Mouse (Mus musculus) heart, adult 2 months (tissue): ENCODE measurements around the gene Fam189a1. TPM values are rescaled to one million over a fixed set of nuclear protein-coding genes. Genes with fewer than 3 reads are reported as not detected.

Source experiments
- DNase-seq, 2 experiments: peaks; one replicate each; pipeline ENCODE4 v3.0.0; 2021
- H3K27ac ChIP-seq: fragments of 200-600 bp; 2 replicates; pipeline ENCODE4 v1.8.1; 2022
- H3K27me3 ChIP-seq: fragments of 200-500 bp; 2 replicates; pipeline ENCODE4 v1.6.1; 2012; ENCODE audit warnings: mild to moderate bottlenecking, low read length, inconsistent platforms, mixed read lengths; ENCODE audit not compliant: control insufficient read depth, insufficient read depth
- H3K36me3 ChIP-seq: fragments of 200-500 bp; 2 replicates; pipeline ENCODE4 v1.6.1; 2012; ENCODE audit warnings: low read length, inconsistent platforms; ENCODE audit not compliant: control insufficient read depth, insufficient read depth
- H3K4me1 ChIP-seq: fragments of 200-500 bp; 2 replicates; pipeline ENCODE4 v1.6.1; 2011; ENCODE audit warnings: low read length; ENCODE audit not compliant: control insufficient read depth, insufficient read depth
- H3K4me3 ChIP-seq: fragments of 200-600 bp; 2 replicates; pipeline ENCODE4 v1.8.1; 2022
- H3K79me2 ChIP-seq: fragments of 200-500 bp; replicated peaks from 2 replicates; pipeline ENCODE4 v1.6.1; 2012; ENCODE audit warnings: mild to moderate bottlenecking, inconsistent platforms, low read length, moderate library complexity, mixed read lengths; ENCODE audit not compliant: control insufficient read depth, insufficient read depth
- H3K9ac ChIP-seq: fragments of 200-500 bp; 2 replicates; pipeline ENCODE4 v1.6.1; 2012; ENCODE audit warnings: low read depth, mild to moderate bottlenecking, control low read depth, inconsistent platforms, low read length, mixed read lengths
- CTCF ChIP-seq: fragments of 200-600 bp; IDR thresholded peaks from 2 replicates; pipeline ENCODE4 v1.8.1; 2022; ENCODE audit warnings: antibody characterized with exemption, mild to moderate bottlenecking, moderate library complexity
- EP300 ChIP-seq: fragments of 200-500 bp; IDR thresholded peaks from 2 replicates; pipeline ENCODE4 v1.6.1; 2011; ENCODE audit warnings: low read depth, low read length, control low read depth; ENCODE audit not compliant: insufficient read depth
- POLR2A ChIP-seq: fragments of 200-500 bp; IDR thresholded peaks from 2 replicates; pipeline ENCODE4 v1.6.1; 2011; ENCODE audit warnings: mild to moderate bottlenecking, low read depth, low read length, control low read depth; ENCODE audit not compliant: insufficient read depth
- WGBS: fragments of 180-500 bp; shearing (Covaris S2); methylation state at CpG from one replicate; pipeline ENCODE4 v1.1.7; 2018; 5-methylcytosine and 5-hydroxymethylcytosine counted together
- intact Hi-C: fragments of 180-260 bp; cut with DNase I; formaldehyde crosslinking; loops from one replicate; pipeline ENCODE4 v1.15.1; 2025
- polyA plus RNA-seq: library from polyadenylated mRNA; depleted of rRNA; stranded (reverse); fragments of >200 nt; gene quantifications from 2 replicates; pipeline ENCODE4 v1.2.3, GENCODE M21; 2012
- total RNA-seq, 2 experiments: library from RNA; stranded (reverse); gene quantifications; 2 replicates each; pipeline ENCODE4 v1.2.3; 2021

Gene Fam189a1
- total and polyA plus RNA-seq, 3 experiments, result 0.64 TPM; not detected in 2

- no peak for TF ChIP-seq POLR2A
- no peak for TF ChIP-seq EP300
- TF ChIP-seq CTCF, result no peak
- H3K27ac ChIP-seq, result no peak overlapping the region
- no peak for DNase-seq
- H3K27me3 ChIP-seq, result no peaks in the 10 kb centered on the region
- 86% methylated on average over 7 of the region's 7 CpGs for WGBS
- no peak overlapping the region for H3K9ac ChIP-seq
- H3K36me3 ChIP-seq, result no peaks in the 10 kb centered on the region
- H3K4me1 ChIP-seq, result no peaks in the 10 kb centered on the region
- intact Hi-C loops, result no loop called here
- no peak overlapping the region for H3K4me3 ChIP-seq
- no peaks in the 10 kb centered on the region for H3K79me2 ChIP-seq
These were observed 404.2 kb downstream of the Fam189a1 start for GRCm38 (mm10) chr7:64752133-64752532.

DNA sequence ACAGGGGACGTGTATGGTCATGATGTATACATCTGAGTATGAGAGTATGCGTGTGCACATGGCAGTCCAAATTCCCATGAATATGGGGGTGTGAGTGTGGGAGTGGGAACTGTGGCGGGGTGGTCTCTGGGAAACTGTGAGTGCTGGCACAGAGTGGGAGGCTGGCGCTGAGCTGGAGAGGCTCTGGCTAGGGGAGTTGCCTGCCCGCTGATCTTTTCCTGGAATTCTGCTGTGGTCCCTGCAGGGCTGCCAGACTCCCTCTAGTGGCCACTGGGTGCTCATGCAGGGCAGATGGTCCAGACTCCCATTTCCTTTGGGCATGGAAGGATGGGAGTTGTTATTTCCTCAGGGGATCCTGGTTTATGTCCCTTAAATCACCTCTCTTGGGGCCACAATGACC, 404.9 kb downstream of the Fam189a1 start:
- Histone ChIP-seq H3K9ac (no peak overlapping the region), H3K4me1 (no peaks in the 10 kb centered on the region), H3K79me2 (no peaks in the 10 kb centered on the region), H3K36me3 (no peaks in the 10 kb centered on the region), H3K4me3 (no peak overlapping the region), H3K27ac (no peak overlapping the region), H3K27me3 (no peaks in the 10 kb centered on the region)
- DNase-seq, result peak; percentile 9 to 39
- intact Hi-C loops, result no loop called here
- TF ChIP-seq POLR2A (no peak), CTCF (peak; percentile 90)
- WGBS, result 26% methylated on average over 5 of the region's 5 CpGs

- 78% methylated on average over 7 of the region's 7 CpGs for WGBS
- intact Hi-C loops, result loop anchor here (10.0 kb wide), 2 partner anchors 239 to 319 kb away; partner anchors contain the start of gene Apba2
- TF ChIP-seq POLR2A (no peak), EP300 (no peak)
These were observed 412.8 kb downstream of the Fam189a1 start for GRCm38 (mm10) chr7:64743610-64744009.

GRCm38 (mm10) chr7:64741333-64742307, 414.8 kb downstream of the Fam189a1 start:
- Histone ChIP-seq H3K27ac (no peak overlapping the region), H3K27me3 (no peaks in the 10 kb centered on the region), H3K4me1 (no peaks in the 10 kb centered on the region), H3K4me3 (no peak overlapping the region), H3K36me3 (no peaks in the 10 kb centered on the region), H3K9ac (no peak overlapping the region), H3K79me2 (no peaks in the 10 kb centered on the region)
- peak; percentile 29 to 60 for DNase-seq
- intact Hi-C loops, result loop anchor here (10.0 kb wide), 2 partner anchors 237 to 317 kb away; partner anchors contain the start of gene Apba2
- 30% methylated on average over 8 of the region's 8 CpGs for WGBS
- no peak for TF ChIP-seq POLR2A
- TF ChIP-seq CTCF, result peak; percentile 87

More at GRCm38 (mm10) chr7:64743610-64744009, 412.8 kb downstream of the Fam189a1 start:
- Histone ChIP-seq H3K27ac (no peak overlapping the region), H3K27me3 (no peaks in the 10 kb centered on the region), H3K4me3 (no peak overlapping the region), H3K79me2 (no peaks in the 10 kb centered on the region), H3K36me3 (no peaks in the 10 kb centered on the region), H3K4me1 (no peaks in the 10 kb centered on the region), H3K9ac (no peak overlapping the region)
- no peak for DNase-seq

DNA sequence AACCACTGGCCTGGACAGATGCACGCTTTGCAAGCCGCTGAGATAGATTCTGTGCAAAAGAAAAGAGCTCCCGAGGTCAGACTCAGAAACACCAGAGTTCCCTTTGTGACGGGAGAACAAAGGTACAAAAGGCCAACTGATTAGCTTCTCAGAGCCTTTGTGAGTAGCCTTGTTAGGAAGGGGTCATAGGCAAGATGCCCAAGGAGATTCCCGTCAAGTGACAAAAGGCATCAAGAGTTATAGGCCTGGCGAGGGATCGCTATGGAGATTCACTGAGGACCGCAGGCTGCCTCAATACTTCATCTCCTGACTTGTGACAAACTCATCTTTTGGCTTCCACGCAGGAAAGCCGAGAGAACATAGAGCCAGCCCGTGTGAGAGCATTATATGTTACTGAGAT, 417.2 kb downstream of the Fam189a1 start:
- H3K4me3 ChIP-seq, result no peak overlapping the region
- no peaks in the 10 kb centered on the region for H3K36me3 ChIP-seq
- H3K79me2 ChIP-seq, result no peaks in the 10 kb centered on the region
- no peaks in the 10 kb centered on the region for H3K27me3 ChIP-seq
- H3K27ac ChIP-seq, result no peak overlapping the region
- no peak overlapping the region for H3K9ac ChIP-seq
- TF ChIP-seq EP300, result no peak
- TF ChIP-seq CTCF, result no peak
- no peak for TF ChIP-seq POLR2A
- DNase-seq, result no peak
- H3K4me1 ChIP-seq, result no peaks in the 10 kb centered on the region
- WGBS, result 73% methylated on average over 11 of the region's 11 CpGs
- intact Hi-C loops, result no loop called here

DNA sequence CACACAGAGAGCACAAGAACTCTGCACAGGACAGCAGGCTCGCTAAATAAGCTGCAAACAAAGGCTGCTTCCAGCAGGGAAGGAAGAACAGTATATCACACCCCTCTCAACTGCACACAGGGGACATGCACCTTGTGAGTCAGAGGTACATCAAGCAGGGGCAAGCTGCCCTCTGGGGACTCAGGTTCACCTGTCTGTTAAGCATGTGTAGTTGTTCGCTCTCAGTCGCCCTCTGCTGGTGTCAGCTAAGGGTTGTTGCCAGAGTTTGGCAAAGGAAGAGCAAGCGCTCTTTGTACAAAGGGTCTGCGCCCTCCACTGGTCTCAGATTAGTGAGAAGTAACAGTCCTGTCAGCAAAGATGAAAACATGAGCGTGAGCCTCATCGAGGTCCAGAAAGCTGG, 426.6 kb downstream of the Fam189a1 start:
- Histone ChIP-seq H3K36me3 (no peaks in the 10 kb centered on the region), H3K27me3 (no peaks in the 10 kb centered on the region), H3K79me2 (no peaks in the 10 kb centered on the region), H3K9ac (no peak overlapping the region), H3K4me3 (no peak overlapping the region), H3K27ac (no peak overlapping the region), H3K4me1 (no peaks in the 10 kb centered on the region)
- 33% methylated on average over 7 of the region's 7 CpGs for WGBS
- TF ChIP-seq EP300 (no peak), POLR2A (no peak), CTCF (peak; percentile 58)
- intact Hi-C loops, result no loop called here
- DNase-seq, result peak in 1 of 2 experiments; percentile 24
